Mouse (Mus musculus): ENCODE results near the gene Hephl1.

The Hephl1 gene

DNA sequence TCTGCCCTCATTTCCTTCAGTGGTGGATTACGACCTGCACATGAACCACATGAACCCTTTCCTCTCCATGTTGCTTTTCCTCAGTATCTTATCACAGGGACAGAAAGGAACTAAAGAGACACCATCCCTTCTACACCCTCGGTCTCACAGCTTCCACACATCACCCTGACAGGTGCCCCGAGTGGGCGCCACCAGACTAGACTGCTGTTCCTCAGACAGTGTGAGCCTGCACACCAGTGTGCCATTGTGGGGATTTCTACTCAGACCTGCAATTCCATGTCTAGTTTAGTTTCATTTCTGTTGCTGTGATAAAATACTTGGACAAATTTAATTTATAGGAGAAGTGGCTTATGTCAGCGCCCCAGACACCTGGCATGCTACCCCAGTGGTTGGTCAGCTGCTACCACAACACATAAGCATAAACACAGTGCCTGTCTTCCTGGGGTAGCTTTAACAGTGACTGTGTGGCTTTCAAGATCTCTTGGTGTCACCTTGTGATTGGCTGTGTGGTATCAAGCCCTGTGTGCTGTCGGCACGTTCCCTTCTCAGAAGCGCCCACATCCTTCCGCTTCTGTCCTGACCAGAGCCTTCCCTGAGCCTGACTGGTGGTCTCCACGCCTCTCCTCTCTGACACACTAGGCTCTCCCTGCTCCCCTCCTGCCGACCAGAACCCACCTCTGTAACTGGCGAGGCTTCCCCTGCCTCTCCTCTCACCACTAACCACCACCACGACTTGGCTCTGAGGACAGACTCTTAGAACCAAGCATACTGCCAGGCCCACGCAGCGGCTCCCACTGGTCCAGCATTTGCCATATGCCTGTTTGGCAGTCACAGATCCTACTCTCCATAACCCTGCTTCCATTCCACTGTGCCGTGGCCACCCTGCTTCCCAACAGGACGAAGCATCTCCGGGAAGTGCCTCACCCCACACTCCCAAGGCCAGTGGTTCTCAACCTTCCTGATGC, 93.8 kb downstream of the Hephl1 start:
- DNase-seq (ENCODE audit: low read depth, low spot score) = no peak

GRCm38 (mm10) chr9:15015223-15015956, 96.5 kb downstream of the Hephl1 start:
- peak; percentile 72 for DNase-seq (ENCODE audit: low read depth, low spot score)

DNA sequence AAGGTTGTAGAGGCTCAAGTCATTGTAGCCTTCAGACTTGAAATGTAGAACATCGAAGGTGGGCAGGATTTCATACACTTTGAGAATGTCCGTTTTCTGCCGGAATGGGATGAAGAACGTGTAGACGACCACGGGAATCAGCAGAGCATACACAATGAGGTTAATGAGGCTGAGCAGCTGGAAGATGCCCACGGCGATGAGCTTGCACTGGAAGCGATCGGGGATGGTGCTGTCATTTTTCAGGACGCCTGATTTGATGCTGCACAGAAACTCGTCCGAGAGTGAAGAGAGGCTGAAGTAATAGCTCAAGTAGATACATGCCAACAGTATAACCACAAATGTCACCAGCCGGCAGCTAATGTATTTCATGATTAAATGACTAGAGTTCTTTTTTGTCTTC, 104.3 kb downstream of the Hephl1 start:
- DNase-seq (ENCODE audit: low read depth, low spot score) = no peak

- no peak for DNase-seq (ENCODE audit: low read depth, low spot score)
Measured at GRCm38 (mm10) chr9:15004298-15004685, 107.6 kb downstream of the Hephl1 start.

- DNase-seq (ENCODE audit: low read depth, low spot score) = no peak
Measured at GRCm38 (mm10) chr9:15003676-15004297, 108.1 kb downstream of the Hephl1 start.

GRCm38 (mm10) chr9:15002995-15003613, 108.8 kb downstream of the Hephl1 start:
- DNase-seq (ENCODE audit: low read depth, low spot score) = no peak

All from retina, postnatal 7 days (tissue).